Comparison of ENCODE assay signal across 8 mouse cellular contexts in the genomic region with DNA sequence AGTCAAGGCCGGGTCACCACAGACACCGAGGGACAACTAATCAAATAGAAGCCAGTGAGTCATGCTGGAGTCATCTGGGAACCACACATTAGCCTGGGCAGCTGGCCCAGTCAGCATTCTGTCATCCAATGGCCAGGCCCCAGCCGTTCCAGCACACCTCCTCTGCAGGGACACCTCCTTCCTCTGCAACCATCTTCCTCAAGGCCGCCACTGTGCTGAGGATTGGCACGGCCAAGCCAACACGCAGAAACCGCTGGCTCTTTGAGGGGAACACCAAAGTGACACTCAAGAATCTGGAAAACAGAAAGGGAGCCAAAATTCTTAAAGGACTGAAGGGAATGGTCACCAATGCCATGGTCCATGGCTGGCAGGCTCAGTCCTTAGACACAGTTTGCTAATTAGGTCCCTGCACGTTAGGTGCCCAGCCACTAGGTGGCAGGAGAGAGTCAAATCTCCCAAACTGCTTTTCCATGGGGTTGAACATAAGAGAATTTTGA. TPM values are rescaled to one million over a fixed set of nuclear protein-coding genes. Genes with fewer than 3 reads are reported as not detected.
DNase-seq lines count a peak whose midpoint lies in the region; TF ChIP-seq lines count a peak whose summit lies in the region.

No protein-coding gene starts in this region.

- H3K36me3 ChIP-seq in kidney, adult 2 months (ENCODE audit: control insufficient read depth, insufficient read depth, low read length): no peaks in the 10 kb centered on the region

- no peaks in the 10 kb centered on the region for H3K4me1 ChIP-seq in kidney, adult 2 months (ENCODE audit: control insufficient read depth, insufficient read depth, low read length)
- peaks cover 9% of the 10 kb centered on the region; the same call in 1 of the 2 replicates for H3K4me1 ChIP-seq in olfactory bulb, adult 2 months (ENCODE audit: control insufficient read depth, insufficient read depth, low read length)

- peak; percentile 61 to 64 for DNase-seq in urinary bladder, adult 18-20 months (ENCODE audit: low spot score in 2 of 2)
- no peak for DNase-seq in urinary bladder, postnatal 10 days (ENCODE audit: low spot score)
- peak; percentile 31 for DNase-seq in cerebellum, adult 8-10 months
- peak; percentile 76 for DNase-seq in gastrocnemius, postnatal 25 days
- DNase-seq in kidney, adult 2 months: peak; percentile 81
- DNase-seq in left cerebral cortex, postnatal 4 days: peak; percentile 56
- peak; percentile 52 for DNase-seq in thymus, postnatal 14 days

- no peak overlapping the region for H3K27ac ChIP-seq in kidney, adult 2 months (ENCODE audit: insufficient read depth, low read depth, low read length)
- no peak overlapping the region for H3K27ac ChIP-seq in olfactory bulb, adult 2 months (ENCODE audit: insufficient read depth, low read depth, low read length)

- TF ChIP-seq CTCF in kidney, adult 2 months (conservative IDR thresholded peaks at IDR 0.05; ENCODE audit: insufficient read depth, insufficient read length, low read depth, low read length): peak; percentile 90
- peak; percentile 40; the same call in 1 of the 2 replicates for TF ChIP-seq CTCF in olfactory bulb, adult 2 months (IDR thresholded peaks at IDR 0.05; ENCODE audit: insufficient read depth, low read depth, low read length)

- intact Hi-C loops in left cerebral cortex, postnatal 4 days (cut with DNase I): no loop called here

- no peak overlapping the region for H3K4me3 ChIP-seq in kidney, adult 2 months (ENCODE audit: insufficient read depth, low read depth, low read length)
- no peak overlapping the region for H3K4me3 ChIP-seq in olfactory bulb, adult 2 months (ENCODE audit: insufficient read depth, low read depth, low read length)

- no peak for TF ChIP-seq POLR2A in kidney, adult 2 months (IDR thresholded peaks at IDR 0.05; ENCODE audit: low read depth, low read length)
- TF ChIP-seq POLR2A in olfactory bulb, adult 2 months (IDR thresholded peaks at IDR 0.05; ENCODE audit: insufficient read depth, low read depth, low read length): no peak

- WGBS in kidney, adult 2 months: 40% methylated on average over 8 of the region's 8 CpGs
- WGBS in olfactory bulb, adult 2 months: 40% methylated on average over 8 of the region's 8 CpGs

- no peaks in the 10 kb centered on the region for H3K27me3 ChIP-seq in kidney, adult 2 months (replicated peaks; ENCODE audit: control insufficient read depth, insufficient read depth, low read length)

RNA-seq across cellular contexts. Expression of gene Usp43, which starts 24.8 kb away (rescaled TPM):
- total RNA-seq in gastrocnemius, postnatal 25 days (2021): under 1 TPM; 0.33 to 0.64 TPM
- polyA plus RNA-seq in kidney, adult 2 months (2012; rRNA removed): 3.0 and 3.5 TPM in 2 replicates
- total RNA-seq in left cerebral cortex, postnatal 4 days (2021): 10 to 100 TPM; 32.2 to 33.3 TPM
- not detected in 2 replicates for polyA plus RNA-seq in olfactory bulb, adult 2 months (2012; ENCODE audit: insufficient read depth, insufficient read length, low replicate concordance, missing spikeins)

Comparison
In these comparisons a context has a peak if more than half of its experiments do, and no peak if none do; other contexts are left out.
1. RNA of gene Usp43, which starts 24.8 kb away (total RNA-seq): 32.2 to 33.3 TPM in left cerebral cortex, postnatal 4 days; 0.33 to 0.64 TPM in gastrocnemius, postnatal 25 days; every median in the first group is over 10 times any median in the second.